Mouse (Mus musculus) liver, embryonic 18 days (tissue): Measurements from ENCODE around the gene Rpl18. TPM values are rescaled to one million over a fixed set of nuclear protein-coding genes. Genes with fewer than 3 reads are reported as not detected.

Experiments used
- polyA plus RNA-seq: library from polyadenylated mRNA; depleted of rRNA; stranded (reverse); fragments of >200 nt; gene quantifications from 2 replicates; pipeline ENCODE4 v1.2.3, GENCODE M21; 2012; rRNA removed

Rpl18 gene
- polyA plus RNA-seq: 485 and 498 TPM in 2 replicates

DNA sequence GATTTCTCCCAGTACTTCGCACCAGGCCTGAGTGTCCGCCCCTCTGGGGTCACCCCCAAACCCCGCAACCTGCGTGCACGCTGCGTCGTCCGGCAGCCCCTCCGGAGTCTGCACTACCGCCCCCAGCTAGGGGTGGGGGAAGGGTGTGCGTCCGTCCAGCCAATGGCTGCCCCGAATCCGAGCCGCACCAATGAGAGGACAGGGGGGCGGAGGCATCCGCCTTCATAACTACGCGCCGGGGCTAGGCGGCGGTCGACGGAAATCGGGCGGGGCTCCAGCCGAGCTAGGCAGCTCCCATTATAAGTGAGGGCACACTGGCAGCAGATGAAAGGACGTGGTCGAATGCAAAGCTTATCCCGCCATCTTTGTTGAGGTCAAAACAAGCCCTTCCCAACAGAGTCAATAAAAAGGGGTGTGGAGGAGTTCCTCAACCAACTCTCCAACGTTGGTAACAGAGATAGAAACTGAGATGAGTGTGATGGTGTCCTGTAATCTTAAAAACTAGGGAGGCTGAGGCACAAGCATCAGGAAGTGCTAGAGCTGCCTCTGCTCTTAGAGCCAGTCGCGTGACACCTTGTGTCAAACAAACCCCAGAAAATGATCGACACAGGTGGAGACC is at the start of gene Rpl18:
TSS of gene Rpl18 (plus strand) at position 368 of the 619 bp plus-strand sequence.

DNA sequence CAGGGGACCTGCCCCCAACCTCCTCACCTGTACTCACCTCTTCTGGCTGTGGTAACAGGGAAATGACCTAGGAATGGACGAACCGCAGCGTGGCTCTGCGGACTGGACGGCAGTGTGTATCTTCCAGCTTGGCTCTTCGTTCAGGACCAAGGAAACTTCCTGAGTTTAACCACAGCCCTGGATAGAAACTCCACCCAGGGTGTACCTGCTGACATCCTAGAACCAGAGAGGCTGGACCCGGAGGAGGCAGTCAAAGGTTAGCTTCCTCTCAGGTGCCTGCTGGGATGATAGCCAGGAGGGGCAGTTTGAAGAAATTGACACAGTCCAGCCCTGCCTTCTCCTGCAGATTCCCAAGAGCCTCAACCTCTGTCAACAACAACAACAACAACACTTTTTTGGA is 49.1 kb upstream of the Rpl18 start, which contains the start of gene Fut2:
TSS of gene Fut2 (minus strand) at position 234 of the 400 bp plus-strand sequence.

DNA sequence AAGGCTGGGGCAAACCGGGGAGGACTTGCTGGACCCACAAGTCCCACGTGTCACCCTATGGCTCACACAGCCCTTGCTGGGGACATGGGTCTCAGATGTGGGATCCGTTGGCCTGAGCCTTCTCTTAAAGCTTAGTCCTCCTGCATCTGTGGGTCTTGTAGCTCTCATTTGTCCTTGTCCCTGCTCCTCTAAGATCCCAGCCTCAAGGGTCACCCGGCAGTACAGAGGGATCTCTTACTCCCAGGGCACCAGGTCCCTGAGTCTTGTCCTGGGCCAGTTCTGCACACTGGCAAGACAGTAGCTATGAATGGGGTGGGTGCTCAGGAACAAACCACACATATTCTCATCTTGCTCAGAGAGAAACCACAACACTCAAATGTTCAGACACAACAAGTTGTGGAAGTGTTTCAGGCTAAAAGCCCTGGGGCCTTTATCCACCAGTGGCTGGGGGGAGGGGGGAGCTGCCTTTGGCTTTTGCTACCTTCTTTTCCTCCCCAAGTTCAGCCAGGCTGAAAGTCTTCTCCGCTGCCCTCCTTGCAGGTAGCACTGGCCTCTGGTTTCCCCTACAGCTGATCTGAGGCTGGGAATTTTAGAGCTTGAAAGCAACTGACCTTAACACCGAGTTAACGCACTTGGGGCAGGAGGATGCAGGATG is 31.7 kb upstream of the Rpl18 start, which contains the start of gene Ntn5:
TSS of gene Ntn5 (plus strand) at position 627 of the 655 bp plus-strand sequence.

DNA sequence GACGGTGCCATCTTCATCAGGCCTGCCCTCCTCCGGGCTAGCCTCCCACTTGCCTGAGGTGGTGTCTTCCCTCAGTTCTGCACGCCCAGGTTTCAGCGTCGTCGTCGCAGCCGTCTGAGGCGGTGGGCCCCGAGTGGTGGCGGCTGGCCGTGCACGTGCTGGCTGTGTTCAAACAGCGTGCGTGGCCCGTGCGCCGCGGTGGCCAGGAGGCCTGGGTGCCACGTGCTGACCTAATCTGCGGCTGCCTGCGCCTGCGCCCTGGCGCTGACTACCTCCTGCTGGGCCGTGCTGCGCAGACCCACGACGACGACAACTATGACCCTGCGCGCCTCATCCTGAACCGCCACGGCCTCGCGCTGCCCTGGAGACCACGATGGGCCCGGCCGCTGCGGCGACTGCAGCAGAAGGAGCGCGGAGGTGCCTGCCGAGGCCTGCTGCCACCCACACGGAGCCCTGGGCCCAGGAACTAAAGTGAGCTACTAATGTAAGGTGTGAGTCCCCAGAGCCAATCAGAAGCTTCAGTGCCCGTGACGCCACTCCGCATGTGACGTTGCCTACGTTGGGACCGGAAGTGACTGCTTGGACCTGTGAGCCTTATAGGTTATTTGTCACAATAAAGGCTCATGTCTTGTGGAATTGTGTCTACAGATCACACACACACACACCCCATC is 21.2 kb upstream of the Rpl18 start, which contains the start of gene Sec1:
TSS of gene Sec1 (minus strand) at position 482 of the 671 bp plus-strand sequence.

DNA sequence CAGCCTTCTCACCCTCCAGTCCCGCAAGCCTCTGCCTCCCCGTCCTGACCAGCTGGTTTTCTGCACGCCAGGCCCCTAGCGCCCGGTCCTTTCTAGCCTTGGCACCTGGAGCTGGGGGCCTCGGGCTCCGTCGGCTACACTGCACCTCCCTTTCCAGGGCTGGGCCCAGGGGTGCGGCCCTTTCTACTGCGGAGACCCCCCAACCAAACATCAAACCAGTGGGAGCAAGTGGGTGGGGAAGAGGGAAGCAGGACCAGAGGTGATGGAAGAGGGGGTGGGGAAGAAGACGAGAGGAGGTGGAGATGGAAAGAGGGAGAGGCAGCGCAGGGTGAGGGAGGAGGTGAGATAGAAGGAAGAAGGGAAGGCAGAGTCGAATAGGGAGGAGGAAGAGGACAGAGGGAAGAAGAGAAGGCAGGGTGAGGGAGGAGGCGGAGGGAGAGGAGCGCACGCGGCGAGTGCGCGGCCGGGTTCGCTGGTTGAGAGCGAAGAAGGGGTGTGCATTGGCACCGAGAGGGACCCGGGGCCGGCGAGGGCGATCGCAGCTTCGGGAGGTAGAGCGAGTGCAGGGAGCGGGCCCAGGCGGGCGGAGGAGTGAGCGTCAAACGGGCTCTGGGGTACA is 15.6 kb upstream of the Rpl18 start, which contains the start of gene Car11:
TSS of gene Car11 (plus strand) at position 321 of the 619 bp plus-strand sequence.

DNA sequence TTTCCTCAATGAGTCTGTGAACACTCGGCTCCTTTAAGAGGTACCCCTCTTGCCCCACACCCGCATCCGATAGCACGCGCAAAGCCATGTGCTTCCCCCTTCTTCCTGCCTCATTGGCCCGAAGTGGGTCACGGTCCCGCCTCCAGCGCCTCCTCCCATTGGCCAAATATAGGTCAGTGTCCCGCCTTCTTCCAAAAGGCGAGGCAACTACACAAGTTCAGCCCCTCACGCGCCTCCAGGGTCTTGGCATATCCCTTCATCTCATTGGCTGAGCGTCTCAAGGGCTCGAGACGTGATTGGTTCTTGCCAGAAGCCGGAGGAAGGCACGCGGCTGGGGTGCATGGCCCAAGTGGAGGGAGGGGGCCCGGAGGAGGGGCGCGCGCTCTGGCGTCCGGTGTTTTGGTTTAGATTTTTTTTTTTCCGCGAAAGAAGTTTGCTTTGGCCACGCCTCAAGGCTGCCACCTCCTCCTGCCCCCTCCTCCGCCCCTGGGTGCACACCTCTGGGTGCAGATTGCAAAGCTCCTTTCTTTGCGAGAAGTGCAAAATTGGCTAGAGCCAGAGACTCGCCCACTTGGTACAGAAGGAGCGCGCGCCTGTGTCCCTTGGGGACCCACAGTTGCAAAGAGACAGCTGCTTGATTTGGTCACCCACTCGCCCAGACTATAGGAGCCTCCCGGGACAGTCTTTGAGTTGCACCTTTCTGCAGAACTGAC is 10.4 kb upstream of the Rpl18 start, which contains the start of gene Dbp:
TSS of gene Dbp (plus strand) at position 359 of the 713 bp plus-strand sequence.

DNA sequence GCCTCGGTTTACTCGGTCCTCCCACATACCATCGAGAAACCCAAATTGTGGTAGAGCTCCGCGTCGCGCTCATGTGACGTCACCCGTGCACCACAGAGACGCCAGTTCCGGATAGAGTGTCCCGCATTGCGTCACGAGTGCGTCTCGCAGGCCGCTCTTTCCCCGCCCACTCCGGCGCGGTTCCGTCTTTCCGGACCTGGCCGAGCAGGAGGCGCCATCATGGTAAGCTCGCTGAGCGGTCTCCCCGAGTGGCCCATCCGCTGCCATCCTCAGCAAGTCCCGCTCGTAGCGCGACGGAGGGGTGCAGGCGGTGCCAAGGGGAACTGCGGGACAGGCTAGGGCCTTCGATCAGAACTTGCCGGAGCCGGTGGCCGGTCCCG is 2.7 kb downstream of the Rpl18 start, which contains the start of gene Sphk2:
TSS of gene Sphk2 (minus strand) at position 85 of the 380 bp plus-strand sequence.

DNA sequence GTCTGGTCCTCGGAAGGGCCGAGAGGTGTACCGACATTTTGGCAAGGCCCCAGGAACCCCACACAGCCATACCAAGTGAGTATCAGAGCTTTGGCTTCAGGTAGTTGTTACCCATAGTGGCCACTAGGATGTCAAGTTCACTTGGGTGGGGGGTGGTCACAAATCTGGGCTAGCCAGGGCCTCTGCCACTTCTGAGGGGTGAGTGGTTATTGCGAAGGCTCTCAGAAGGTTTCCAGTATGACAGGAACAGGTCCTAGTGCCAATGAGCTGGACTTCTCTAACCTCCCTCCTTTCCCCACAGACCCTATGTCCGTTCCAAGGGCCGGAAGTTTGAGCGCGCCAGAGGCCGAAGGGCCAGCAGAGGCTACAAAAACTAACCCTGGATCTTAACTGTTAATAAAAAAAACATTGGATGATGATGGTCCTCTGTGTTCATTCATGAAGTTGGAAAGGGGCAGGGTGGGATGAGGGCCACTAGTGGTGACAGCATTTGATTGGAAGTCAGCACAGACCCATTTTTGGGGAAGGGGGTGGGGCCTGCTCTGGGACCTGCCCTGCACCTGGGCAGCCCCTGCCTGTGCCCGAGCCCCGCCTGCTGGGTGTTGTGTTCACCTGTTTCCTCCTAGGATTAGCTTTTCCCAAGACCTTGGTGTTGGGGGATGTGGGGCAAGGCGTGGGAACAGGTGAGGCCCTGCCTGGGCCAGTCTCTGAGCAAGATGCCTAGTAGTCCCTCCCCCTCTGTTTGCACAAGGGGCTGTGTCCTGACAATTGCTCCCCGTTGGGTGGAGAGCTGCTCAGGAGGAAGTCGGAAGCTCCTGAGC is 5.4 kb downstream of the Rpl18 start, which contains the start of gene Fam83e:
TSS of gene Fam83e (plus strand) at position 800 of the 821 bp plus-strand sequence.

DNA sequence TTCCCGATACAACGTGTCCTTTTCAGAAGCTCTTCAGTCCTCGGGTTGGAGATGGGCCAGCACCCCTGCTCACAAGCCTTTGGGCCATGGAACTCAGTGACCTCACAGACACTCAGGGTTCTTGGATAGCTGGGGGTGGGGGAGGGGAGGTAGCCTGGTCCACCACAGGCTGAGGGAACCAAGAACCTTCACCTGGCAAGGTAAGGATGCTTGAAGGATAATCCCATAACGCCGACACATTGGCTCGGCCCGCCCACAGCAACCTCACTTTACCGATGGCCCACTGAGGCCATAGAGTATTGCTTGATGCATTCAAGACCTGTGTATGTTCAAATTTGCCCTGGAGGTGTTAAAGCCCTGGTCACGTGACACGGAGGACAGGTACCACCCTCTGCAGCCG is 10.5 kb downstream of the Rpl18 start, which contains the start of gene Spaca4:
TSS of gene Spaca4 (minus strand) at position 101 of the 400 bp plus-strand sequence.

Other genes with a start within 250 kb of the Rpl18 start
- gene Bax, start 248.6 kb upstream of the Rpl18 start, polyA plus RNA-seq: 47.6 and 49.6 TPM in 2 replicates
- gene Tulp2, start 233.6 kb upstream of the Rpl18 start, polyA plus RNA-seq: 0.12 and 0.15 TPM in 2 replicates
- gene Gm45808, start 228.6 kb upstream of the Rpl18 start, polyA plus RNA-seq: 0.12 TPM in 1 of 2 replicates, not detected in the other
- gene Dhdh, start 226.7 kb upstream of the Rpl18 start, polyA plus RNA-seq: 5.7 and 6.5 TPM in 2 replicates
- 75.2 and 76.4 TPM in 2 replicates for gene Nucb1, start 205.1 kb upstream of the Rpl18 start, polyA plus RNA-seq
- 79.7 and 101 TPM in 2 replicates for gene Ppp1r15a, start 189.2 kb upstream of the Rpl18 start, polyA plus RNA-seq
- gene Plekha4, start 189.1 kb upstream of the Rpl18 start, polyA plus RNA-seq: 1.2 and 1.7 TPM in 2 replicates
- 0.78 and 1.3 TPM in 2 replicates for gene Hsd17b14, start 160.6 kb upstream of the Rpl18 start, polyA plus RNA-seq
- gene Bcat2, start 145.3 kb upstream of the Rpl18 start, polyA plus RNA-seq: 41.1 and 45.0 TPM in 2 replicates
- gene Fgf21, start 100.0 kb upstream of the Rpl18 start, polyA plus RNA-seq: 3.1 and 3.5 TPM in 2 replicates
- 0.17 and 0.24 TPM in 2 replicates for gene Fut1, start 98.2 kb upstream of the Rpl18 start, polyA plus RNA-seq
- gene Izumo1, start 93.6 kb upstream of the Rpl18 start, polyA plus RNA-seq: 0.09 and 0.12 TPM in 2 replicates
- gene Rasip1, start 88.0 kb upstream of the Rpl18 start, polyA plus RNA-seq: 3.2 and 3.6 TPM in 2 replicates
- 0.50 TPM in 2 replicates for gene Mamstr, start 75.5 kb upstream of the Rpl18 start, polyA plus RNA-seq
- gene Fut2, start 49.1 kb upstream of the Rpl18 start, polyA plus RNA-seq: 0.04 and 0.05 TPM in 2 replicates
- gene Ntn5, start 31.4 kb upstream of the Rpl18 start, polyA plus RNA-seq: 0.01 and 0.04 TPM in 2 replicates
- 0.01 and 0.02 TPM in 2 replicates for gene Sec1, start 21.1 kb upstream of the Rpl18 start, polyA plus RNA-seq
- gene Car11, start 15.6 kb upstream of the Rpl18 start, polyA plus RNA-seq: 0.48 and 0.74 TPM in 2 replicates
- gene Dbp, start 10.4 kb upstream of the Rpl18 start, polyA plus RNA-seq: 0.84 and 0.87 TPM in 2 replicates
- gene Sphk2, start 2.5 kb downstream of the Rpl18 start, polyA plus RNA-seq: 9.6 and 10.4 TPM in 2 replicates
- 0.14 and 0.16 TPM in 2 replicates for gene Fam83e, start 5.8 kb downstream of the Rpl18 start, polyA plus RNA-seq
- gene Spaca4, start 10.4 kb downstream of the Rpl18 start, polyA plus RNA-seq: not detected in 2 replicates
- gene Lmtk3, start 68.3 kb downstream of the Rpl18 start, polyA plus RNA-seq: 0.06 and 0.10 TPM in 2 replicates
- 0.13 and 0.35 TPM in 2 replicates for gene Sult2b1, start 69.2 kb downstream of the Rpl18 start, polyA plus RNA-seq
- gene Cyth2, start 99.1 kb downstream of the Rpl18 start, polyA plus RNA-seq: 15.6 and 16.9 TPM in 2 replicates
- 0.07 and 0.11 TPM in 2 replicates for gene Kcnj14, start 109.3 kb downstream of the Rpl18 start, polyA plus RNA-seq
- gene Grwd1, start 115.5 kb downstream of the Rpl18 start, polyA plus RNA-seq: 8.0 and 8.4 TPM in 2 replicates
- gene Kdelr1, start 157.3 kb downstream of the Rpl18 start, polyA plus RNA-seq: 101 and 102 TPM in 2 replicates
- 0.10 and 0.12 TPM in 2 replicates for gene Grin2d, start 162.9 kb downstream of the Rpl18 start, polyA plus RNA-seq
- 0.16 and 0.32 TPM in 2 replicates for gene Syngr4, start 181.3 kb downstream of the Rpl18 start, polyA plus RNA-seq
- gene Tmem143, start 181.5 kb downstream of the Rpl18 start, polyA plus RNA-seq: 11.3 and 12.3 TPM in 2 replicates
- 32.1 and 34.4 TPM in 2 replicates for gene Emp3, start 205.9 kb downstream of the Rpl18 start, polyA plus RNA-seq
- gene Ccdc114, start 208.6 kb downstream of the Rpl18 start, polyA plus RNA-seq: 1.1 and 1.6 TPM in 2 replicates